Comparison of ENCODE assay signal across 16 mouse cellular contexts in genomic region chr4:139213086-139213485, GRCm38 (mm10). TPM values are rescaled to one million over a fixed set of nuclear protein-coding genes. Genes with fewer than 3 reads are reported as not detected.
DNase-seq lines count a peak whose midpoint lies in the region; ATAC-seq and TF ChIP-seq lines count a peak whose summit lies in the region.
"Had no signal": no experiment of that assay in that cellular context is flagged by ENCODE, and none has a peak within 500 bp of the region (broad histone marks: within the 10 kb centered on the region; RNA-seq: fewer than 3 reads in every experiment).

No protein-coding gene starts in this region.

- H3K27ac ChIP-seq in heart, embryonic 10.5 days = peak overlapping the region; percentile 37; the same call in 1 of the 2 replicates
- H3K27ac ChIP-seq in left cerebral cortex, adult 2 months = peak overlapping the region; percentile 53; the same call in 1 of the 2 replicates
- H3K27ac ChIP-seq in embryonic facial prominence, embryonic 12.5 days = peak overlapping the region; percentile 26; the same call in 1 of the 2 replicates
- peak overlapping the region; percentile 81; the same call in 1 of the 2 replicates for H3K27ac ChIP-seq in stomach, embryonic 15.5 days
- H3K27ac ChIP-seq: forebrain, embryonic 12.5 days; hindbrain, embryonic 13.5 days; liver, embryonic 14.5 days; neural tube, embryonic 12.5 days had no signal

- DNase-seq in heart, embryonic 10.5 days (ENCODE audit: low spot score) = no peak
- DNase-seq in heart, adult 11 months = no peak
- no peak for DNase-seq in left cerebral cortex, adult 2 months (ENCODE audit: extremely low spot score in 1 of 2, low spot score in 2 of 2)
- DNase-seq in left cerebral cortex, postnatal 4 days = no peak
- no peak for DNase-seq in urinary bladder, postnatal 36 days (ENCODE audit: low spot score in 2 of 2)
- DNase-seq in kidney, adult 8-10 months = no peak
- DNase-seq: cerebellum, postnatal 25 days; kidney, postnatal 36 days; thymus, postnatal 14 days had no signal

- intact Hi-C loops in left cerebral cortex, adult 2 months (cut with DNase I) = no loop called here
- intact Hi-C loops in left cerebral cortex, postnatal 4 days (cut with DNase I) = no loop called here

- TF ChIP-seq CTCF in left cerebral cortex, adult 2 months (IDR thresholded peaks at IDR 0.05) = no peak

- no peak for ATAC-seq in embryonic facial prominence, embryonic 12.5 days (ENCODE audit: insufficient number of reproducible peaks, insufficient read depth, low FRiP score, low TSS enrichment)
- ATAC-seq in stomach, embryonic 15.5 days (ENCODE audit: insufficient read depth, low FRiP score, low read depth) = no peak

- H3K4me1 ChIP-seq in heart, embryonic 10.5 days = peaks cover 75% of the 10 kb centered on the region
- H3K4me1 ChIP-seq in embryonic facial prominence, embryonic 12.5 days = peaks cover 86% of the 10 kb centered on the region
- H3K4me1 ChIP-seq in stomach, embryonic 15.5 days = peaks cover 53% of the 10 kb centered on the region

- no peak overlapping the region for H3K4me3 ChIP-seq in heart, embryonic 10.5 days
- no peak overlapping the region for H3K4me3 ChIP-seq in left cerebral cortex, adult 2 months
- H3K4me3 ChIP-seq in embryonic facial prominence, embryonic 12.5 days = no peak overlapping the region
- no peak overlapping the region for H3K4me3 ChIP-seq in stomach, embryonic 15.5 days (replicated peaks)
- H3K4me3 ChIP-seq: forebrain, embryonic 12.5 days; hindbrain, embryonic 13.5 days; neural tube, embryonic 12.5 days had no signal

- WGBS in heart, embryonic 10.5 days = 85% methylated on average over 10 of the region's 10 CpGs
- 79% methylated on average over 10 of the region's 10 CpGs for WGBS in embryonic facial prominence, embryonic 12.5 days
- 81% methylated on average over 10 of the region's 10 CpGs for WGBS in stomach, embryonic 15.5 days

- H3K4me2 ChIP-seq in embryonic facial prominence, embryonic 12.5 days (replicated peaks) = peak overlapping the region; percentile 13; the same call in 1 of the 2 replicates
- H3K4me2 ChIP-seq in stomach, embryonic 15.5 days = no peak overlapping the region
- H3K4me2 ChIP-seq: forebrain, embryonic 12.5 days; hindbrain, embryonic 13.5 days; neural tube, embryonic 12.5 days had no signal

- H3K9me3 ChIP-seq in heart, embryonic 10.5 days = no peaks in the 10 kb centered on the region
- H3K9me3 ChIP-seq in embryonic facial prominence, embryonic 12.5 days = no peaks in the 10 kb centered on the region
- no peaks in the 10 kb centered on the region for H3K9me3 ChIP-seq in stomach, embryonic 15.5 days
- H3K9me3 ChIP-seq: forebrain, embryonic 12.5 days; hindbrain, embryonic 13.5 days; neural tube, embryonic 12.5 days had no signal

- no peaks in the 10 kb centered on the region for H3K27me3 ChIP-seq in heart, embryonic 10.5 days (ENCODE audit: insufficient read depth, poor library complexity, severe bottlenecking)
- H3K27me3 ChIP-seq in embryonic facial prominence, embryonic 12.5 days = no peaks in the 10 kb centered on the region
- no peaks in the 10 kb centered on the region for H3K27me3 ChIP-seq in stomach, embryonic 15.5 days (replicated peaks)
- H3K27me3 ChIP-seq: forebrain, embryonic 12.5 days; hindbrain, embryonic 13.5 days; neural tube, embryonic 12.5 days; Patski had no signal

- H3K9ac ChIP-seq in embryonic facial prominence, embryonic 12.5 days = no peak overlapping the region
- H3K9ac ChIP-seq in stomach, embryonic 15.5 days = no peak overlapping the region
- H3K9ac ChIP-seq: forebrain, embryonic 12.5 days; hindbrain, embryonic 13.5 days; liver, embryonic 14.5 days; neural tube, embryonic 12.5 days had no signal

- peaks cover 36% of the 10 kb centered on the region for H3K36me3 ChIP-seq in heart, embryonic 10.5 days
- peaks cover 14% of the 10 kb centered on the region; the same call in 1 of the 2 replicates for H3K36me3 ChIP-seq in embryonic facial prominence, embryonic 12.5 days
- no peaks in the 10 kb centered on the region for H3K36me3 ChIP-seq in stomach, embryonic 15.5 days
- H3K36me3 ChIP-seq: neural tube, embryonic 12.5 days had no signal

RNA-seq across cellular contexts. Expression of gene Capzb, which starts 20.4 kb away (rescaled TPM):
- polyA plus RNA-seq in heart, embryonic 10.5 days (2016; fragmentation: Nextera tagmentation; extraction: Ambion mirVana) = 450 and 452 TPM in 2 replicates
- 100 to 1,000 TPM; 306 to 324 TPM for total RNA-seq in left cerebral cortex, adult 2 months (2021)
- 100 to 1,000 TPM; 298 to 302 TPM for total RNA-seq in left cerebral cortex, postnatal 4 days (2021)
- 415 TPM in 2 replicates for polyA plus RNA-seq in embryonic facial prominence, embryonic 12.5 days (2016; fragmentation: Nextera tagmentation; extraction: Ambion mirVana)
- polyA plus RNA-seq in stomach, embryonic 15.5 days (2015; fragmentation: Nextera tagmentation; extraction: Ambion mirVana) = 375 and 416 TPM in 2 replicates

Comparison
In these comparisons a context has a peak if more than half of its experiments do, and no peak if none do; other contexts are left out.
1. H3K27ac ChIP-seq: peak in every context shown above with its lines; median percentile 81 in stomach, embryonic 15.5 days; 53 in left cerebral cortex, adult 2 months; 37 in heart, embryonic 10.5 days; 26 in embryonic facial prominence, embryonic 12.5 days.